Mouse (Mus musculus): ENCODE measurements around the gene Bet1l.
A peak's percentile ranks its signal among the peaks of the same experiment; 100 is the strongest.

Bet1l gene

DNA sequence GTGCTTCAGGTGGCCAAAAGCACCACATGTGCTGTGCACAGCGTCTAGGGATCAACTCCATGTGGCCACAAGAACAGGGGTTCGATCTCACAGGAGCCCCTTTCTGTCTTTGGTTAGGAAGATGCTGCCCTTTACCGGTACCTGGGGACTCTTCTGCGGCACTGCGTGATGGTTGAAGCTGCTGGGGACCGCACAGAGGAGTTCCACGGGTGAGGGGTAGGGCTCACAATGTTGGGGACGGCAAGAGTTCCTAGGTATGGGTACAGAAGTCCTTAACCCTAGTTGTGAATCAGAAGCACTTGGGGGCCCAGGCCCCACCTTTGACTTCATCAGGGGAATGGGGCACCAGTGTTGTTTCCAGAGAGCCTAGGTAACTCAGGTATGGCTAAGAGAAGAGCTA is 1.4 kb upstream of the Bet1l start:
- DNase-seq (ENCODE audit: low spot score in 2 of 2) = no peak

DNA sequence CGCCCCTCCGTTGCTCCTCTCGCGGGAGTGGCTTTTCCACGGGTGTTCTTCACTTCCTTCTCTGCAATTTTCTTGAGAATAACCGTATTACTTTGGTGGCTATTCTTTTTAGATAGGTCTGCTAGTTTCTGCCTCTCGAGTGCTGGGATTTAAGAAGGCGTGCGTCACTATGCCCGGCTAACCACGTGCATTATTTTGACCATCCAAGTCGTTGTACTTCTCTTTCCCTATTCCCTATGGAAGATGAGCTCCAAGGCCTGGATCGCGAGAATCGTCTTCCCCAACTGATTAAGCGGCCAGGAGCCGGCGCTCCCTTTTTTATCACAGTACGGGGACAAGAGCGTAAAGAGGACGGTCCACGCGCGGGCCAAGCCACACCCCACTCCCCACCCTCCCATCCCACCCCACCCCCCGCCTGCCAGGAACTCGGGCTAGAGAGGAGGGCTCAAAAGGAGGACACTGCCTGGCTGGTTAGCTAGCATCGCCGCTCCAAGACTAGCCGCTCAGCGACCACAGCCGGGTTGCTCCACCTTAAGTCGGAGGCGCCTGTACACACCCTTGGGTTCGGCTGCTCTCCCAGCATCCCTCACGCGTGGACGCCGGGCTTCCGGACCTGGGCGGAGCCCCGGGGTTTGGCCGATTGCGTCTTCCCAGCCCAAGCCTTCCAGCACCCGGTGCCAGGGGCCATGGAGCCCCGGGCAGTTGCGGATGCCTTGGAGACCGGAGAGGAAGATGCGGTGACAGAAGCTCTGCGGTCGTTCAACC is 410 bp downstream of the Bet1l start, which contains the start of gene Ric8a:
Gene Ric8a (plus strand): TSS at position 173 of the 765 bp plus-strand sequence.
- peak; percentile 87 to 89 for DNase-seq (ENCODE audit: low spot score in 2 of 2)

DNA sequence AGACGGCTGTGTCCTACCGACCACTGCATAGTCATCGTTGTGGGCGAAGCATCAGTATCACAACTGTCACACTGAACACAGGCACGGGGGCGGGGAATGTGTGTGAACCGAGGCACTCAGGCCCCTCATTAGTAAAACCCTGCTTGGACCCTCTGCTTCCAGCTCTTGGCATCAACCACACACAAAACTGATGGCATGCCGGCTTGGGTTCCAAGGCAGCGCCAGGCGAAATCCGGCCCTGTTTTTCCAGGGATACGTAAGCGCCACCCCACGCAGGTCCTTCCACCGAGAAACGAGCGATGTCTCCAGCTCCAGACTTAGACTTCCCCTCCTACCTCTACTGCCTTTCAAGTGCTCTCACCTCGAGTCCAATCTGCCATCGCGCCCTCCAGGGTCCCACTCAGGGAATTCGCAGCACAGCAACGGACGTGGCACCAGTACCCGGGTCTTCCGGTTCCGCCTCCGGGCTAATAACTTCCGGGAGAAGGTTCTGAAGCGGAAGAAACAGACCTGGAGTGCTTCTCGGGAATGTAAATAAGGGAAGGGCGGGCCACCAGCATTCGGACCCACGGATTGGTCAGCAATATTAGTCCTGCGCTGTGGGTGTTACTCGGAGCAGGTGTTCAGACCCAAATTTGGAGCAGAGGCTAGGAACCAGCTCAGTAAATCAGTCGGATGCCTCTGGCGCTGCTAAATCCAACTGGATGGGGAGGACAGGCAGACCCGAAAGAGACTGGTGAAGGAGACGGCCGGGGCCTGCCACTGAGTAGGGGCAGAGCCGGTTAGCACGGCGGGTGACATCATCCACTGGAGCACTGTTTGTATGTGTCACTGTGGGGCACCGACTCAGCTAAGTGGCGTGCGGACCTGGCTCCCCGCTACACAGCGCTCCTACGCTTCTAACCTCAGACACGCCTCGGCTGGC is 1.3 kb downstream of the Bet1l start, which contains the start of gene Gm45785:
Gene Gm45785 (minus strand): TSS at position 472 of the 925 bp plus-strand sequence.
- peak; percentile 80 to 81 for DNase-seq (ENCODE audit: low spot score in 2 of 2)

DNA sequence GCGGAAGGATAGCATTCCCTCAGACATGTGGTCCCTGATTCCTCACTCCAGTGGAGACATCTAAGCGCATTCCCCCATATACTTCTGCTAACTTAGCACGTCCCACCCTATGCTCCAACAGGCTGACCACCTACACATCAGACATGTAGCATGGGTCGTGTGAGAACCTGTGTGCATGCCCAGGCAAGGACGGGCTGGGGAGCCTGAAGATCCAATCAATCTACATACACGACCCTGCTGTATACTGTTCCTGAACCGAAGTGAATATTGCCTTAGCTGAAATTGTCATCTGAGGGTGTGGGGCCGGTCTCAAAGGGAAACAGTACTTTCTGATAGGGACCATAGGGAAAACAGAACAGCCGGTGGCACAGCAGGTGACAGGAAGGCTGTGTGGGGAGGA is 2.2 kb downstream of the Bet1l start:
- no peak for DNase-seq (ENCODE audit: low spot score in 2 of 2)

DNA sequence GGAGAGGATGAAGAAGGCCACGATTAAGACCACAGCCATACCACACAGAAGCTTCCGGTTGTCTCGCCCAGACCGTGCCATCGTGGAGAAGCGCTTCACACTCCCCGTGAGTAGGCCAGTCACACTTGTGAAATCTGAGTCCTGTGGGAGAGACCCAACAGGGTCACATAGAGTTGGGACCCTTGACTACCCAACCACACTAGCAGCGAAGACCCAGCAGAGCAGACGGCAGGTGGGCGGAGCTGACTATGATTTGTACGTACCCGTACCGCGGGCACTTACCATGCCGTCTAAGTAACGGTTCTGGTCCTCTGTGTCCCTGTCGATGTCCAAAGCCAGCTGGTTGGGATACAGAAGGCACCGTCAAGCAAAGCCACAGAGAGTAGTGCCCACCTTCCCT is 2.9 kb downstream of the Bet1l start:
- no peak for DNase-seq (ENCODE audit: low spot score in 2 of 2)

DNA sequence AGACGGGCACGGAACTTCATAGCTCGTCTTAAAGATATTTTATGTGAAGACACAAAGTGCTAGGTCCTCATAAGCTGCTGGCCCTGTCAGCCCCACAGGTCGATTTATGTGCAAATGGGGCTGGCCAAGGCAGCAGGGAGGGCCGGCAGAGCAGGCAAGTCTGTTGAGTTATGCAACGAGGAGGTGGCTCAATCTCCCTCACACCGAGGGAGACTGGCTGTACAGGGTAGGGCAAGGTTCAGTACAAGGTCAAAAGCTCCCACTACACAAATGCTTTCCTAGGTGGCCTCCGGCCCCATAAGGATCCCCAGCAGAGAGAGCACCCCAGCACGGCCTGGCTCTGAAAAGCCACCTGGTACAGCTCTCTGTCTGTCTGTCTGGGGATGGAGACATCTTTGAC is 4.0 kb downstream of the Bet1l start:
- no peak for DNase-seq (ENCODE audit: low spot score in 2 of 2)

DNA sequence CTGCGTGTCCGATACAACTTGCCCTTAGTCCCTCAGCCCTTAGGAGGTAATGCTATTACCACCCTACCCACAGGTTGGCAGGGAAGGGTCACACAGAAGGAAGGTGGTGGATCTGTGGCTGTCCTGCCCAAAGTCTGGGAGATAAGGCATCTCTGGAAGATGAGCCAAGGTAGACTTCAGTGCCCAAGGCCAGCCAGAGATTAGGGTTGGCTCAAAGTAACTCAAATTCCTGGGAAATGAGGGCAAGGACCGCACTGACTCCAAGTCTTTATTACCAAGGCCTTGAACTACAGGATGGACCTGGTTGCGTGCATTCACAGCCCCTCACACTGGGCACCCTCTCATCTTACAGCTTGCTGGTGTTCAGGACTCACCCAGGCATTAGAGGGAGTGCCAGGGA is 5.5 kb downstream of the Bet1l start:
- DNase-seq (ENCODE audit: low spot score in 2 of 2) = no peak

DNA sequence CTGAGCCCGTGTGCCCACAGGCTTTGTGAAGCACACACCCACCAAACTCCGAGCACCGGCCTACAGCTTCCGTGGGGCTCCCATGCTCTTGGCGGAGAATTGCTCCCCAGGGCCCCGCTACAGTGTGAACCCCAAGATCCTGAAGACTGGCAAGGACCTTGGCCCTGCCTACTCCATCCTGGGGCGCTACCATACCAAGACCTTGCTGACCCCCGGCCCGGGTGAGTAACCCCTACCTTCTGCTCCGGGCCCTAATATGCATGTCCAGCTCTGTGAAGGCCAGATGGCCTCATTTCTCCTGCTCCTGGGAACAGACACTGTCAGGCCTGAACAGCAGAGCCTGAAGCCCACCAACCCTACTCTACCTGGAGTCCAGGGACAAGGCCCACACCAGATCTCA is 8.8 kb downstream of the Bet1l start:
- no peak for DNase-seq (ENCODE audit: low spot score in 2 of 2)

DNA sequence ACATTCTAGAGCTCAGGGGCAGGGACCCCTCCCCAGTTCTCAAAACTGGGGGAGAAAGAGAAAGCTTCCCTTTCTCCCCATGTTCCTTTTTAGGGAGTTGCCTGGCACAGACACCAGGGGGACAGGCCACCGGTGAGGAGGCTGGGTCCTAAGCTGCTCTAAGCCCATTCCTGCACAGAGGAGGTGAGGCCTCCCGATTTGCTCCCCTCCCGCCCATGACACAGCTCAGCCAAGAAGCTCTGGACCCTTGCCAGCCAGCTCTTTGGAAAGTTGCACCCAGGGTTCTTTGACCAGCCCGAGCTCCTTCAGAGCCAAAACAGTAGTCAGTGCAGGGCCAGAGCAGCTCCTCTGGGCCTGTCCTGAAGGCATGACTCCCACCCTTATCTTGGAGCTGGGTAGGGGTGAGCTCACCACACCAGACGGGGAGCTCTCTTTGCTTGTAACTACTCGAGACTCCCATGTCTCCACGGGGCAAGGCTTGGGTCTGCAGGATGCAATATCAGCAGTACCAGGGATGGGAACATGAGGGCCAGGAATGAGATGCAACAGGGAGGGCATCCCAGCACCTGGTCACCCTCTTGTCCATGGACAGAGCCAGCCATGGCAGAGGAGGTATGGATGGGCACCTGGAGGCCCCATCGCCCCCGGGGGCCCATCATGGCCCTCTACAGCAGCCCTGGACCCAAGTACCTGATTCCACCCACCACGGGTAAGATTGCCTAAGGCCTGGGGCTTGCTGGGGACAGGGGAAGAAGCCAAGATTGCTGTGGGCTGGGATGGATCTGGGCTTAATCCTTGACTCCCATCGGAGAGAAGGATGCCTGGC is 9.4 kb downstream of the Bet1l start, which contains the start of gene Odf3:
Gene Odf3 (plus strand): TSS at position 51 of the 826 bp plus-strand sequence.
- DNase-seq (ENCODE audit: low spot score in 2 of 2) = peak in 1 of 2 experiments; percentile 76

DNA sequence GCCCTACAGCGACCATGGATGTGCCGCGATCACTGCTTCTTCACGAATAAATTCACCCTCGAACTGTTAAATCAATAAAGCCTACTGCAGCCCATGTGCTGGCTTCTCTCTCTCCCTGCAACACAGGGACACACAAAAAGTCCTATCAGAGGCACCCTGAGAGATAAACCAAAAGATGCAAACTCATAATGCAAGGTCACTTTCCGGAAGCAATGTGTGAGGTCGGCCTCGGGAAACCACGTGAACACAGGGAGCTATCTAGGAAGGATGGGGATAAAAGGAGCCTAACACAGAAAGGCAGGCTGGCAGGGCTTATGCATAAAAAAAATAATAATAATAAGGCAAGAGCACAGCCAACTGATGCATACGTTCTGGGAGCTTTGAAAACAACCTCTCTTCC is 10.7 kb downstream of the Bet1l start:
- DNase-seq (ENCODE audit: low spot score in 2 of 2) = no peak

DNA sequence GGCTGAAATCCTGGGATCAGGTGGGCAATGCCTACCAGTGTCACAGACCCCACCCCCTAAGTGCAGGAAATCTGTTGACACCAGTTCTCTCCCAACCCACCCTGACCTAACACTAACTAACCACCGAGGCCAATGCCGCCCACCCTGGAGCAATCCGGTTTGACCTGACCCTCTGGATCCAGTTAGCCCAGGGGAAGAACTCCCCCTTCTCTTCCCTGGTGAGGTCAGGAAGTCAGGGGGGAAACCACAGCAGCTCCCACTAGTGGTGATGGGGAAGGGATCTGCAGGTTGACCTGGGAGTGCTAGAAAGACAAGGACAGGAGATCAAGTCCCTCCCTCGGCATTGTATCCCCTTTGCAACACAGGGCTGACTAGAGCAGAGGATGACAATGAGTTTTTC is 11.7 kb downstream of the Bet1l start:
- DNase-seq (ENCODE audit: low spot score in 2 of 2) = no peak

DNA sequence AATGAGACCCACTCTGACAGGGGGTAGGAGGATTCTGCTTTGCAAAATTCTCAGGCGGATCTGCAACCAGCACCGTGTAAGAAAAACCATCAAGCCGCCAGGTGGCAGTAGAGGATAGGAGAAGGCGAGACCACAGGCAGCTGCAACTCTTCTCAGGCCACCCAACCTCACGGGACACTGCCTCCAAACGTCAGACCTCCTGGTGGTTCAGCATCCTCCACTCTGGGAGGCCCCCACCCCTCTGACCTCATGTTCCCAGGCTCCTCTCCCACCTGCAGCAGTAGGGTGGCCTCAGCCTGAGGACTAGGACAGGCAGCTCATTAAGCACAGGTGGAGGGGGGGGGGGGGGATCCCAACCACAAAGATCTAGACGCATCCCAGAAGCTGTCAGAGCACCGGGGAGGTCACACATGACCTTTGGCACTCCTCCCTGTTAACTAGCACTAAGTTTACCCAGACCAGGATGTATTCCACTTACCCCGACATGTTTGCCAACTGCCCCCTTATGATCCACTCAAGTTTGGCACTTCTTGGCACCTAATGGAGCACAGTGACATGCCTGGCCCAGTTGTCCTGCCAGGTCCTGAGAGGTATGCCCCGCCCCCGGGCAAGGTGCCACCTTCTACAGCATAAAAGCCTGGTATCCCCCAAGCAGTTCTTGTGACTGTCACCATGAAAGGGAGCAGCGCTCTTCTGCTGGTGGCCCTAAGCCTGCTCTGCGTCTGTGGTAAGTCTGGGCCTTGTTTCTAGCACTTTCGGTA is 12.3 kb downstream of the Bet1l start, which contains the start of gene Scgb1c1:
Gene Scgb1c1 (plus strand): TSS at position 643 of the 761 bp plus-strand sequence.
- peak; percentile 81 to 97 for DNase-seq (ENCODE audit: low spot score in 2 of 2)

DNA sequence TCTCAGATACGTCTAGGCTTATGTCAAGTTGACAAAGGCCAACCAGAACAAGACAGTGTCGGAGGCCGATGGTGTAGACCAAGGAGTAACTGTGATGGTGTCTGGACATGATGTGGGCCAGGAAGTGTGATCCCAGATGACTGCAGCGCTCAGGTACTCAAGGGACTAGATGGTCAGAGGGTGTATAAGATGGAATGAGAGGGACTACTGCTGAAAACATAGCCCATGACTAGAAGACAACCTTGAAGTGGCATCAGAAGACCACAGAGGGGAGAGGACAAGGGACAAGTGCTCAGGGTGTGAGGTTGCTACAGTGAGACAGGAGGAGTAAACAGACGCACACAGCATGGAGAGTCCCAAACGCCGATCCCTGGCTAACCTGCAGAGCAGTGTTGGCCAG is 13.6 kb downstream of the Bet1l start:
- DNase-seq (ENCODE audit: low spot score in 2 of 2) = no peak

DNA sequence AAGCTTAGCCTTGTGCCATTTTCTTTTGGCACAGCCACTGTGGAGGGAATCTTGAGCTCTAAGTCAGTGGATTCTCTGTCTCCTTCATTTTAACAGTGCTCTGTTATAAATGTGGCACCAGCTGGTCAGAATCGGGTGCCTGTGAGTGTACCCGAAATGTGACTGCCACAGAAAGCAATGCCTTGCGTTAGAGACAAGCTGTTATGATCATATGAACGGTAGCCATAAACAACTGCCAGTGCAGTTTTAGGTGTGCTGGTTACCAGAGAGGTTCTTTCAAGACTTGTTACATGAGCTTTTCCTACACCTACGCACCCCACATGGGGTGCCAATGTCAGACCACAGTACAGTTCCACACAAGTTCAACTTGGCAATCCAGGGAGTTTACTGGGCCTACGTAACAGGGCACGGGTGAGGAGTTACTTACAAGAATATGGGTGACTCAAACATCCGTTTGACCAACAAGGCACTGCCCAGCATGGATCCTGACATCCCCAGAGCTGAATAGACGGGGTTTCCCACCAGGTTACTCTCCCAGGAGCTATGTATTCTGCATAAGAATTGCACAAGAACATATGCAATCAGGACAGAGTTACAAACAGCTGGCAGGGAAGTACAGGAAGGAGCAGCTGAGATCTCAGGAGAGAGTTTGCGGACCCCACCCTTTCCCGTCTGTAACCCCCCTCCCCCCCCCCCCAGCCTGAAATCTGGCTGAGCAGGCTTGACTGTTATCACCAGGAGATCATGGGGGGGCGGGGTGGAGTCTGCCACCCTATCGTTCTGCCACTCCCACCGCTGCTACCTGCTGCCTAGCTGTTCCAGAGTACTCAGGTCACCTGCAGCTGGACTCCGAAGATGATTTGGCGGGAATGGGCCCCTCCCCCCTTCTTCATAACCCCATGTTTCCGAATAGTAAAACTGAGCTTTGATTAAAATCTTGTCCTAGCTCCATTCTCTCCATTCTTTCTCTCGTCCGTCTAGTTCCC is 16.3 kb downstream of the Bet1l start:
- peak in 1 of 2 experiments; percentile 33 for DNase-seq (ENCODE audit: low spot score in 2 of 2)

DNA sequence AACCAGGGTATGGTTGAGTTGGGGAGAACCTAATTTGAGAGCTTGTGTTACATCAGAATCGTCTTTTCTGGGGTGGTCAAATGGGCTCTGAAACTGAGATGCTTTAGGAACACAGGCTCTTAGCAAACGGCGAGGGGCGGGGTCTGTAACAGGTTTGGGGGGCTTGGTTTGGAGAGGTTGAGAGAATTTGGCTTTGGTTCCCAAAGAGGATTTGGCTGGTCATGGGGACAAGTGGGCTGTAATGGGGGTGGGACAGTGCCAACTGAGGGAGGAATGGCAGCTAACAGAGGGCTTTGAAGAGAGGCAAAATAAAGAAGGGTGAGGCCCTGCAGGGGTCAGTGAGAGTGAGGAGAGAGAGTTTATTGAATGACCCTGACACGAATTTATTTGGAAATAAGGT is 17.8 kb downstream of the Bet1l start:
- peak in 1 of 2 experiments; percentile 56 for DNase-seq (ENCODE audit: low spot score in 2 of 2)

DNA sequence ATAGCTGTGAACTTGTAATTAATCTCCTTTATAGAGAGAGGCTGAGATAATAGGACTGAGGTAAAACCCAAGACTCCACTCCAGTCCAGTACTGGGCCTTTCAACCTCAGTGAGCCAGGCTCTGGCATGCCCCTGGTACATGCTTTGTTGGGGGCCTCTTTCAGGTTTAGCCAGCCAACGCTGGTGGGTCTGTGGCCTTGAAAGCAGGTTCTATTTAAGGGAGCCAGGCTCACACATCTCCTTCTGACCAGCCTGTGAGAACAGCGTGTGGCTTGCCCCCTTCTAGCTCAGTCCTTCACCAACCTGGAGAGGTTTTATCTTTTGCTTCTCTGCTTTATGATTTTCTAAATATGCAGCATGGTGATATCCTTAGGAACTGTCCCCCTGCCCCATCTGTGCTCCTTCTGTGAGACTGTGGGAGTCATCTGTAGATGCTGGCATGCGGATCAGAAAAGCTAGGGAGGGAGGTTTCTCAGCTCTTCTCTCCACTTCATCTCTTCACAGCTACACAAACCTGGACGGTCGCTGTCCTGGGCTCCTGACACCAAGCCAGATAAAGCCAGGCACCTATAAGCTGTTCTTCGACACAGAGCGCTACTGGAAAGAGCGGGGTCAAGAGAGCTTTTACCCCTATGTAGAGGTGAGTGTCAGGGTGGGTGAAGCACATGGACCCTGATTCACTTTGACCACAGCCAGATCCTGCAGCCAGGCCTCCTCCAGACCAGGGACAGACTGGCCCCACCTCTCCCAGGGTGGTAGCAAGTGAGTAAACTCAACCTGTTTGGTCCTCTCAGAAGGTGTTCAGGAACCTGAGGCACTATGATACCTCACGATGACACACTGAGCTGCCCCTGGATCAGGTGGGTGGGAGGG is 20.9 kb downstream of the Bet1l start:
- peak in 1 of 2 experiments; percentile 57 for DNase-seq (ENCODE audit: low spot score in 2 of 2)

DNA sequence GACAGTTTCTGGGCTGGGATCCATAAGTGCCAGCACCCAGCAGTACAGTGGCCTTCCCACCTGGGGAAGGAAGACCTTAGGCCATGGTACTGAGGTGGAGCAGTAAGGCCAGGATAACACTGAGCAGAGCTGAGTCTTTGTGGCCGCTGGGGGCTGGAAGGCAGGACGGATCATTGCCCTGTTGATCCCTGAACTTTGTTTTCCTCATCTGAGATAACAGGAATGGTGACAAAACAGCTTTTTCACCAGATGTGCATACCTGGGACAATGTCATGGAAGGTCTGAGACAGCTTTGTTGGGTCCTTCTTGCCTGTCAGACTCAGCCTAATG is 21.7 kb downstream of the Bet1l start:
- DNase-seq (ENCODE audit: low spot score in 2 of 2) = no peak

DNA sequence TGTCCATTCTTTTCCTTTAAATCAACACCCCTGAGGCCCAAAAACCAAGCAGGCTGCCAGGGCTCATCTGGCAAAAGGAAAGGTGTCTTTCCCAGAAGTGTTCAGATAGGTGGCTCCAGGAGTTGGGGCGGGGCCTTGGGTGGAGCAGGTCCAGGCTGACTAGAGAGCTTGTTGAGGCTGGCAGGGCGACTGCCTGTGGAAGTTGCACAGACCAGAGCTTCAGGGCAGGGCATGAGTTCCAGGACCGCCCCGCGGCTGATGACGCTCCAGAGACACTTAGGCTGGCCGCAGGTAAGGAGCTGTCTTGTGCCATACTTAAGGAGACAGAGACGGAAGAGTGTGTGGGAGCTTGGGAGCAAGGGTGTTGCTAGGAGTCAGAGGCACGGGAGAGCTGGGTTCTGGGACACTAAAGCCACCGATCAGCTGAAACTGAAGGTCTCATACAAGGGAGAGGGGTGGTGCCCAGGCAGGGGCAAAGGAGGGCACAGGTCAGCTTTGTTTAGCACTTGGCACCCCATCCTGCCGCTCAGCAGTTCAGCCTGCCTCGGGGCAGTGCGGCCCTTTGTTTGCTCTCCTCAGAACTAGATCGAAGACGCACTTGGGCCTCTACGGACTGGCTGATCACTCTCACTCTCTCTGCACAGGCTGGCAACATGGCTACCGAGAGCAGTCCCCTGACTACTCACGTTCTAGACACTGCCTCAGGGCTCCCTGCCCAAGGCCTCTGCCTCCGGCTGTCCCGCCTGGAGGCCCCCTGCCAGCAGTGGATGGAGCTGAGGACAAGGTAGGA is 22.2 kb downstream of the Bet1l start, which contains the start of gene Urah:
Gene Urah (plus strand): TSS at position 51 of the 790 bp plus-strand sequence.
- DNase-seq (ENCODE audit: low spot score in 2 of 2) = peak; percentile 33 to 60
